Mouse (Mus musculus) CD4-positive naive resting alpha-beta T cell, adult 76 days (primary cell): ENCODE measurements around the gene Gm20877. TPM values are rescaled to one million over a fixed set of nuclear protein-coding genes. Genes with fewer than 3 reads are reported as not detected.

Experiments
- total RNA-seq: library from RNA; stranded (reverse); gene quantifications from one replicate; pipeline ENCODE4 v1.2.4, GENCODE M21; 2023

Gm20877 gene
- total RNA-seq: not detected

DNA sequence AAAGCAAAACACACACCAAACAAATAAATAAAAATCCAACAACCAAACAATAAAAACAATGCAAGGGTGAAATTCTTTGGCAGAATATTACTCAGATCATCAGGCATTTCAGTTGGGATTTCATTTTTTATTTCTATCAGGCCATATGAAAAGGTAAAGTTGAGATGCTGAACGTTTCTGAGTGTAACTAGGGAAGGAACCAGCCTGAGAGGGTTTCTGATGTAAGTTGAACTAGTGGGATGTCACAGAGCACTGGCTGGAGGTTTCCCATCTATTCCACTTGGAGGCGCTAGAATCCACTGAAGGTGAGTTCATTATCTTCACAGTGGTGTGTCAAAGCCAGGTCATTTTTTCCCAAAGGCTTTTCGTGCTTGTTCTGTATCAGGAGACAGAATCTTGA is at the start of gene Gm20877:
Gene Gm20877 (plus strand): TSS at position 301 of the 400 bp plus-strand sequence.

